Mouse (Mus musculus): ENCODE measurements at regions not wholly inside any gene's neighbourhood (a gene's known extent, or its start where the extent isn't known, plus 50 kb on each side); places are given as distances from the start of the nearest gene placed in this dataset.

DNA sequence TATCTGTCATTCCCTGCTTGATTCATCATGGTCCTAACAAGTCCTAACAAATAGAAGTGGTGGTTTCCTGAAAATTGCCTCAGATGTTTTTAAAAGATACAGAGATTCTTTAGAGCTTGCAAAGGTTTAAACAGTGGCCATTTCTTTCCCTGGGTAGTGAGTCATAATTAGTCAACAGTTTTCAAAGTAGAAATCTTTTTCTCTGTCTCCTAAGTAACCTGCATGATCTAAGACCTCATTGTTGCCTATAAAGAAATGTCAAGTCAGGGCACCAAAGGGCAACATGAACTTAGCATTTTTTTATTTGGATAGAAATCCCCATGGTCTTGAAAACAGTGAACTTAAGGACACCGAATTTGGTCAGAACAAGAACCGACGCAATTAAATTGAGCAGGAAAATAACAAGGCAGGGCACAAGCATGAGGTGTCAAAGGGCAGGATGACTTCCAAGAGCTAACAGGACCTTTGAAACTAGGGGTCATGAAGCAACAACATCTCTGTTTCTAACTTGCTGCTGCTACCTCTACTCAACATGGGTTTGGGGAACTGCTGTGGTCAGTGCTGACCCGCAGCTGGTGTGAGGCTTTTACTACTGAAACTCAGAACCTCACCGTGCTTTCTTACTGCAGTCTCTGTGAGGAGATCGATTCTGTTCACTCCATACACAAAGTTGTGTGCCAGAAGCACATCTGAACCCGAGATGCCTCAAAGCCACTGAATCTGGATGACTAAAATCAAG, 114.2 kb upstream of the Bank1 start:
- H3K4me3 ChIP-seq: no peak overlapping the region
- peaks cover 2% of the 10 kb centered on the region; the same call in 1 of the 2 replicates for H3K4me1 ChIP-seq
- no peaks in the 10 kb centered on the region for H3K27me3 ChIP-seq (replicated peaks; ENCODE audit: low read depth, poor library complexity, severe bottlenecking)
- no peaks in the 10 kb centered on the region for H3K36me3 ChIP-seq (replicated peaks)
- DNase-seq (ENCODE audit: low spot score): no peak
- WGBS: 49% methylated on average over 7 of the region's 7 CpGs
- no peaks in the 10 kb centered on the region for H3K9me3 ChIP-seq
- H3K27ac ChIP-seq (replicated peaks): no peak overlapping the region

DNA sequence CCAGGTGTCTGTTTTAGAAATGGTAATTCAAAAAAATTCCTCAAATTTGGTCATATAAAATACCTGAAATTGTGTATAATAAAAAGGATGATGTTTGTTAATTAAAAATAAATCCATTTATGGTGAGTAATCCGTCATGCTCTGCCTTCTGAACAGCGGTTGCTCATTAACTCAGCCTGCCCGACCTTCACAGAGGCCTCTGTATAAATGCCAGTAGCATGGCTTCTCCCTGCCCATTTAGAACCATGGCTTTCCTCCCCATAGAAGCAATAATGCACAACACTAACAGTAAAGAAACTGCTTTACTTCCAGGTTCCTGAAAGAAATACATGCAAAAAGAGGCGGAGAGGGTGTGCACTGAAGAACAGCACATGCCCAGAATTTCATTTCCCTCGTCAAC, 113.5 kb upstream of the Bank1 start:
- H3K4me1 ChIP-seq: peaks cover 2% of the 10 kb centered on the region; the same call in 1 of the 2 replicates
- 84% methylated on average over 5 of the region's 5 CpGs for WGBS
- no peak overlapping the region for H3K4me3 ChIP-seq
- no peak overlapping the region for H3K27ac ChIP-seq (replicated peaks)
- DNase-seq (ENCODE audit: low spot score): no peak
- no peaks in the 10 kb centered on the region for H3K9me3 ChIP-seq
- no peaks in the 10 kb centered on the region for H3K27me3 ChIP-seq (replicated peaks; ENCODE audit: low read depth, poor library complexity, severe bottlenecking)
- no peaks in the 10 kb centered on the region for H3K36me3 ChIP-seq (replicated peaks)

DNA sequence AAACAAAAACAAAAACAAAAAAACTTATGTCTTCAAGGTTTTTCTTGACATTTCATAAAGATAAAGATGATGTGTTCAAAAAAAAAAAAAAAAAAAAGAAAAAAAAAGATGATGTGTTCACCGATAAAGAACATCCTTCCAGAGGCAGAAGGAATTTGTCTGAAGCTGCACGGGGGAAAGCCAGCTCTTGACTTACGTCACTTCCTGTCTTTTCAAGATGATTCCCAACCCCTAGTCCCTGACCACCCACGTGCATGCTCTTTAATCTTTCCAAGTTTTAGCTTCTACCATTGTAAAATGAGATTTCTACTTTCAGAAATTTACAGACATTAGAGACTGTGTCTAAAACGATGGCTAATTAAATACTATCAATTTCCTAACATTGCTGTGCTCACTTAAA, 108.5 kb upstream of the Bank1 start:
- 62% methylated on average over 5 of the region's 5 CpGs for WGBS
- no peaks in the 10 kb centered on the region for H3K27me3 ChIP-seq (replicated peaks; ENCODE audit: low read depth, poor library complexity, severe bottlenecking)
- no peaks in the 10 kb centered on the region for H3K4me1 ChIP-seq
- no peak overlapping the region for H3K4me3 ChIP-seq
- no peaks in the 10 kb centered on the region for H3K36me3 ChIP-seq (replicated peaks)
- DNase-seq (ENCODE audit: low spot score): no peak
- no peak overlapping the region for H3K27ac ChIP-seq (replicated peaks)
- H3K9me3 ChIP-seq: no peaks in the 10 kb centered on the region

DNA sequence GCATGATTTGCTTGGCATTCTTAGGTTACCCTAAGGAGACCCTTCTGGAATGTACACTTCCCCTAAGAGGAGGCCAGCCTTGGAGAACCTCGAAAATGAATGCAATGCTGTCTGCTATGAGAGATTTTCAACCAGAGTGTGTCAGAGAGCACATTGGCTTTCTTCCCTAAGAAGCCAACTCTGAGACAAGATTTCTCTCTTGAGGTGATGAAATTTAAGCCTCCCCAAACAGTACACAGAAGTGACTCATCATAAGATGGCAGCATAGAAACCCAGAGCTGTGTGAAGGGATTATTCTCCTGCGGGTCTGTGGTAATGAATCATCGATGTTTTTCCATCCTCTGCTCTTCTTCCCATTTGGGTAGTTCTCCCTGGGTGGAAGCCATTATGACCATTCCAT, 106.2 kb upstream of the Bank1 start:
- Histone ChIP-seq H3K4me3 (no peak overlapping the region), H3K4me1 (no peaks in the 10 kb centered on the region), H3K27me3 (replicated peaks; ENCODE audit: low read depth, poor library complexity, severe bottlenecking) (no peaks in the 10 kb centered on the region), H3K36me3 (replicated peaks) (no peaks in the 10 kb centered on the region), H3K9me3 (no peaks in the 10 kb centered on the region), H3K27ac (replicated peaks) (no peak overlapping the region)
- DNase-seq (ENCODE audit: low spot score): no peak
- WGBS: 90% methylated on average over 3 of the region's 3 CpGs

DNA sequence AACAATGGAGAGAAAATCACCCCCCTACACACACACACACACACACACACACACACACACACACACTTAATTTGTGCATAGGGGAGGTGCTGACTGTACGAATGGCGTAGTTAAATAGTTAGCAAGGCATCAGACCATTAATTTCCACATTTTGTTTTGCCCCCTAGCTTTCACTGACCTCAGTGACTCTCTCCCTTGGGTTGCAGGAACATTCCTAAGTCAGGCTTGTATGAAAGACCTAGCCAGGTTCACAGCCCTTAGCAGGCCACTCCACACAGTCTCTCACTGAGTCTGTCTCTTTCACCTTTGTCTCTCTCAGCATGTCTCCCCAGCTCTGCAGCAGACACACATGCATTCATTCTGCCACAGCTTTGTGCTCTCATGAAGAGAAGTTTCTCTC, 101.6 kb upstream of the Bank1 start:
- WGBS: 83% methylated on average over 2 of the region's 2 CpGs
- Histone ChIP-seq H3K27ac (replicated peaks) (no peak overlapping the region), H3K4me1 (no peaks in the 10 kb centered on the region), H3K27me3 (replicated peaks; ENCODE audit: low read depth, poor library complexity, severe bottlenecking) (no peaks in the 10 kb centered on the region), H3K4me3 (no peak overlapping the region), H3K36me3 (replicated peaks) (no peaks in the 10 kb centered on the region), H3K9me3 (no peaks in the 10 kb centered on the region)
- DNase-seq (ENCODE audit: low spot score): no peak

DNA sequence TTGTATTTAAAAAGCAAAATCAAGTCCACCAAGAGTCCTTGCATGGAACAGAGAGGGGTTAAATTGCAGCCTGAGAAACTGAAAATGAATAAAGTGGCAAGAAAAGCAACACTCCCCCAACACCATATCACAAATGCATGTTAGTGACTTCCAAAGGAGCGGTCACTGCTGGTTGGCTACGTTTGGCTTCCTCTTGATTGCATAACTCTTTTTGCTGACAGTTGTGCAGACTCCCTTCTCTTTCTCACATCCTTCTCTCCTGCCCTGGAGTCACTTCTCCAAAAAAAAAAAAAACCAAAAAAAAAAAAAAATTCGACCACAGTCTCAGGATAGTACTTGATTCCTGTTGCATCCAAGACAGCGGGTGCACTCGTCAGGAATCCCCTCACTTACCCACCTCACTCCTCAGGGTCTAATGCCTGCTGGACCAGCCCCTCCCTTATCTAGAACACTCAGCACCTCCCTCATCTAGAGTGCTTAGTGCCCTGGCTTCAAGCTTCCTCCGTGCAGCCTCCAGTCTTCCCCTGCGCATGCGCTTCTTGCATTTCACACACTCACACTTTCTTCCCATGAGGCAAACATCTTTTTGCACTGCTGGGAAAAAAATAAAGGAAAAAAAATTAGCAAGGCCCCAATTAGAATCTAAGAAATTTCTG, 100.8 kb upstream of the Bank1 start:
- no peaks in the 10 kb centered on the region for H3K36me3 ChIP-seq (replicated peaks)
- H3K4me1 ChIP-seq: no peaks in the 10 kb centered on the region
- H3K27ac ChIP-seq (replicated peaks): no peak overlapping the region
- 77% methylated on average over 8 of the region's 8 CpGs for WGBS
- H3K9me3 ChIP-seq: no peaks in the 10 kb centered on the region
- H3K4me3 ChIP-seq: no peak overlapping the region
- no peaks in the 10 kb centered on the region for H3K27me3 ChIP-seq (replicated peaks; ENCODE audit: low read depth, poor library complexity, severe bottlenecking)
- no peak for DNase-seq (ENCODE audit: low spot score)

DNA sequence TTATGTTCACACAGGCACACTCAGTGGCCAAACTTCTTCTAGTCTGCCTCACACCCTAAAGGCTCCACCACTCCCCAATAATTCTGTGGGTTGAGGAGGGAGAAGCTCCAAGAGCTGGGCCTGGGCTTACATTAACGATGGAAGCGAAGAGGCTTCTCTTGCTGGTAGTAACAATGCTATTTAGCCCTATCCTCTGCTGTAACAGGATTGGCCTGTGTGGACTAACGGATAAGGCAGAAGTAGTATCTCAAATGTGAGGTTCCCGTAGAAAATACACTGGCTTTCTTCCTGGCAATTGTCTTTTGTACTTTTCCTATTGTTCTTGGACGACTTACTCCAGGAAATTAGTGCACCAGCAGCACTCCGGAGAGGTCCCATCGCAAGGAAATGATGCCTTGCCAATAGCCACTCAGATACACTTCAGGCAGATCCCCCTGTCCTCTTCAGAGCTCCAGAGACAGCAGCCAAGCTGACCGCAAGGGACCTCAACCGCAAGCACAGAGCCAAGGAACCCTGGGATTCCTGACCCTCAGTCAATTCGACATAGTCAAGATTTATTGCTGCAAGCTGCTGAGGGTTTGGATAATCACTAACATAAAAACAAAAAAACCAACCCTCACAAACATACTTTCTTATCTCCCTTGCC, 96.2 kb upstream of the Bank1 start:
- no peaks in the 10 kb centered on the region for H3K36me3 ChIP-seq (replicated peaks)
- H3K27ac ChIP-seq (replicated peaks): no peak overlapping the region
- H3K4me3 ChIP-seq: no peak overlapping the region
- no peaks in the 10 kb centered on the region for H3K27me3 ChIP-seq (replicated peaks; ENCODE audit: low read depth, poor library complexity, severe bottlenecking)
- no peaks in the 10 kb centered on the region for H3K9me3 ChIP-seq
- DNase-seq (ENCODE audit: low spot score): no peak
- no peaks in the 10 kb centered on the region for H3K4me1 ChIP-seq
- WGBS: 91% methylated on average over 10 of the region's 10 CpGs

DNA sequence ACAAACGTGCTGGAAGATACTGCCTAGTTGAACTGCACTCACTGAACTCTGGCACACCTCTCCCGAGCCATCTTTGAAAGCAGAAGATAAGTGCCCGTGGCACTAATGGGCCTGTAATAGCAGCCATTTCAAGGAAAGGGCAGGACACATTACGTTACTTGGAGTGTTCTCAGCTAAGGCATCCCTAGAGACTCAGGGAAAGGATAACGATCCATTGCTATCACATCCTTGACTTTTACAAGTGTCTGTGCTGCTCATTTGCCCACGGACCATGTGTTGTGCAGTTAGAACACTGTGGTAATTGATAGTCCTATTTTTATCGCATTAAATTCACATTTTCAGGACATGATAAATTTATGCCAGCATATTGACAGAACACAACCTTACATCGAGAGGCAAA, 79.7 kb upstream of the Bank1 start:
- H3K4me3 ChIP-seq: no peak overlapping the region
- 73% methylated on average over 8 of the region's 8 CpGs for WGBS

DNA sequence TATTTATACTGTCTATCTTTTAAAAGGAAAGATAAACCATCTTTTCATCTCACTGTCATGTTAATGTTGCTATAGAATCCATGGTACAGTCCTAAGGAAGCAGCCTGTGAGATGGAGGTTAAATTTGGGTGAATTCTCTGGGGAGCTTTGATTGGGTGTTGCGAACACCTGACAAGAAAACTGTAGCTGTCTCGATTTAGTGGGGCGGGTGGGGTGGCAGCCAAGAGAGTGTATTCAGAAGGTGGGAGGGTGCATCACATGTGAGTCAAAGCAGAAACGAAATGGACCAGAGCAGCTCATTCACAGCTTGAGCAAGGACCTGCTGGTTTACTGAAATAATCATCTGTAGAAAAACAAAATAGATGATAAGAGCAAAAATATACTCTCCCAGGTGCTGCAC, 57.4 kb upstream of the Bank1 start:
- Histone ChIP-seq H3K27me3 (replicated peaks; ENCODE audit: low read depth, poor library complexity, severe bottlenecking) (no peaks in the 10 kb centered on the region), H3K9me3 (no peaks in the 10 kb centered on the region), H3K36me3 (replicated peaks) (no peaks in the 10 kb centered on the region), H3K4me1 (no peaks in the 10 kb centered on the region), H3K4me3 (no peak overlapping the region), H3K27ac (replicated peaks) (no peak overlapping the region)
- no peak for DNase-seq (ENCODE audit: low spot score)
- WGBS: 84% methylated on average over 4 of the region's 4 CpGs

More for the DNA sequence above, 79.7 kb upstream of the Bank1 start:
- Histone ChIP-seq H3K36me3 (replicated peaks) (no peaks in the 10 kb centered on the region), H3K27me3 (replicated peaks; ENCODE audit: low read depth, poor library complexity, severe bottlenecking) (no peaks in the 10 kb centered on the region), H3K27ac (replicated peaks) (no peak overlapping the region), H3K4me1 (no peaks in the 10 kb centered on the region), H3K9me3 (no peaks in the 10 kb centered on the region)
- no peak for DNase-seq (ENCODE audit: low spot score)

DNA sequence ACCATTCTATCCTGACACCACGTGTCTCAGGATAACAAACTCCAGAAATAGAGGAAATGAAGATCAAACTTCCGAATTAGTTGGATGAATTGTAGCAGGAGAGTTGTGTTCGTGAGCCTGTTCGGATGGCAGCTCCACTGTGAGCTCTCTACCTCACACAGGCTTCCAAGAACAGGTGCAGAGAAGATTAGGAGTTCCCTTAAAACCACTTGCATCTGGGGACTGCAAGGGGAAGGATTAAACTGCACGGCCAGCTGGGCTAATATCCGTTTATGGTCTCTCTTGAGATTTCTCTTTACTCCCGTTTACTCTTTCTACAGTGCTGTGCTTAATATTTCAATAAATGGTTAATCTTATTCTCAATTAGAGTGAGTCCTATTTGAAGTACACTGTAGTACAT, 54.8 kb upstream of the Bank1 start:
- 76% methylated on average over 7 of the region's 7 CpGs for WGBS
- no peaks in the 10 kb centered on the region for H3K27me3 ChIP-seq (replicated peaks; ENCODE audit: low read depth, poor library complexity, severe bottlenecking)
- H3K4me3 ChIP-seq: no peak overlapping the region
- DNase-seq (ENCODE audit: low spot score): no peak
- H3K4me1 ChIP-seq: no peaks in the 10 kb centered on the region
- H3K36me3 ChIP-seq (replicated peaks): no peaks in the 10 kb centered on the region
- H3K9me3 ChIP-seq: no peaks in the 10 kb centered on the region
- H3K27ac ChIP-seq (replicated peaks): no peak overlapping the region

DNA sequence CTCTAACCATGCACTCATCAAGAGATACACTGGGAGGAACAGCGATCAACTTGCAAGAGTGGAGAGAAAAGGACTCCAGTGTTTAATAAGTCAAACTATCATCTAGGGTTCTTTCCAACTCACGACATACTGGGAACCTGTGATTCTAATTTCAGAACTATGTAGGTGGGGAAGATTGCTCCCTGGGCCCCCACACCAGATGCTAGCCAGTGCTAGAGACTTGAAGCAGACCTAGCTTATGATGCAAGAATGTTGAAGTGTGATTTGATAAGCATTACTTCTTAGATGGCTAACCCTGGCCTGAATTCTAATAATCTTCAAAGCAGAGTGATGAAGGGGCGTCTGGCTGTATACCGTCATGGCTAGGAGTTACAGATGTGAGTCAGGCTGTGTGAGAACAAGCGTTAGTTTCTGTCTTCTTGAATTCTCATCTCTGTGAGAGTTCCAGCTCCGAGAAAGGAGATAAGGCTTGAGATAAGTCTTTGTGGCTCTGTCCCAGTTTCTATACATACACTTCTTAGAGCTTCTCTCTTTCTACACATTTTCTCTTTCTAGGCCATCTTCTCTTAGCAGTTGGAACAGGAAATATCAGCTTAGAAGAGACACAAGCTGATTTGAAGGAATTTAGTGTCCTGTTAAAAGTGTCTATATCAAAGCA, 54.0 kb upstream of the Bank1 start:
- H3K27ac ChIP-seq (replicated peaks): no peak overlapping the region
- no peak overlapping the region for H3K4me3 ChIP-seq
- no peaks in the 10 kb centered on the region for H3K4me1 ChIP-seq
- no peaks in the 10 kb centered on the region for H3K9me3 ChIP-seq
- WGBS: 89% methylated on average over 6 of the region's 6 CpGs
- no peaks in the 10 kb centered on the region for H3K36me3 ChIP-seq (replicated peaks)
- H3K27me3 ChIP-seq (replicated peaks; ENCODE audit: low read depth, poor library complexity, severe bottlenecking): no peaks in the 10 kb centered on the region
- DNase-seq (ENCODE audit: low spot score): no peak

DNA sequence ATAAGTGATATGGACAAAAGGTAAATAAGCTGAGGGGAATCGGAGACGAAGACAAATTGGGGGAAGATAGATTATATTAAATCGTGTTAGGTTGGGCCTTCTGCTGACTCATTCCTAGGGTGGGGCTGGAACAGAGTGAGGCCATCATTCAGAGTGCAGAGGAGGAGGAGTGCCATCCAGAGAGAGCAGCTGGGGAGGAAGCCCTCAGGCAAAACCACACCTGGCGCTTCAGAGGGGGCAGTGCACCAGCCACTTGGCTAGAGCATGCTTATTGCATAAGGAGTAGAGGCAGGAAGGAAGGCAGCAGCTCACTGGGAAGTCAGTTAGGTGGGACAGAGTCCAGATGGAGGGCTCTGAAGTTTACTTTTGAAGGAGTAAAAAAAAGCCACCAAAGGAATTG, 51.0 kb upstream of the Bank1 start:
- 78% methylated on average over 4 of the region's 4 CpGs for WGBS
- Histone ChIP-seq H3K4me1 (no peaks in the 10 kb centered on the region), H3K36me3 (replicated peaks) (no peaks in the 10 kb centered on the region), H3K9me3 (no peaks in the 10 kb centered on the region), H3K4me3 (no peak overlapping the region), H3K27ac (replicated peaks) (no peak overlapping the region), H3K27me3 (replicated peaks; ENCODE audit: low read depth, poor library complexity, severe bottlenecking) (no peaks in the 10 kb centered on the region)
- DNase-seq (ENCODE audit: low spot score): no peak

Data from embryonic facial prominence, embryonic 10.5 days (tissue).